Mouse (Mus musculus): ENCODE measurements around the gene Uts2b. TPM values are rescaled to one million over a fixed set of nuclear protein-coding genes. Genes with fewer than 3 reads are reported as not detected.
"Not testable (repeated sequence)": the region's sequence is repeated elsewhere in the genome, so short reads cannot be mapped to it uniquely, and the experiment has no call there.

The Uts2b gene
- total RNA-seq, 2 experiments from 2014 or later: not detected

- DNase-seq: no peak
These were observed 5.3 kb upstream of the Uts2b start for GRCm38 (mm10) chr16:27375318-27375717.

GRCm38 (mm10) chr16:27374139-27374538 is 4.1 kb upstream of the Uts2b start:
- DNase-seq: no peak

GRCm38 (mm10) chr16:27370700-27371099 is 661 bp upstream of the Uts2b start:
- DNase-seq: no peak

GRCm38 (mm10) chr16:27360059-27360458 is 10.0 kb downstream of the Uts2b start:
- no peak for DNase-seq

- DNase-seq: no peak
These were observed 15.6 kb downstream of the Uts2b start for GRCm38 (mm10) chr16:27354464-27354863.

- DNase-seq: no peak
These were observed 20.0 kb downstream of the Uts2b start for GRCm38 (mm10) chr16:27349878-27350532.

GRCm38 (mm10) chr16:27349235-27349634 is 20.8 kb downstream of the Uts2b start:
- DNase-seq: no peak

GRCm38 (mm10) chr16:27348359-27348758 is 21.7 kb downstream of the Uts2b start:
- no peak for DNase-seq

- no peak for DNase-seq
These were observed 22.5 kb downstream of the Uts2b start for GRCm38 (mm10) chr16:27347521-27347920.

- DNase-seq: no peak
These were observed 43.6 kb downstream of the Uts2b start for GRCm38 (mm10) chr16:27326463-27326862.

- no peak for DNase-seq
These were observed 48.0 kb downstream of the Uts2b start for GRCm38 (mm10) chr16:27322047-27322446.

- no peak for DNase-seq
These were observed 50.9 kb downstream of the Uts2b start for GRCm38 (mm10) chr16:27319099-27319498.

GRCm38 (mm10) chr16:27307189-27307588 is 62.9 kb downstream of the Uts2b start, which contains the start of gene Ostn:
Ostn (plus strand) TSS chr16:27307489.
- not testable (repeated sequence) for DNase-seq

Other genes starting within 250 kb of the Uts2b start
- 1 to 10 TPM; 2.1 to 2.2 TPM for gene Ostn, start 62.8 kb downstream of the Uts2b start, total RNA-seq (2021)
- 100 to 1,000 TPM; 101 to 102 TPM for gene Ccdc50, start 18.6 kb upstream of the Uts2b start, total RNA-seq (2021)

All from gastrocnemius, postnatal 10 days (tissue).